Mouse (Mus musculus) kidney, adult 11 months (tissue): ENCODE data around the gene Zdhhc22.

ENCODE experiments used
- DNase-seq: peaks from one replicate; pipeline ENCODE4 v3.0.0; 2022

The Zdhhc22 gene

DNA sequence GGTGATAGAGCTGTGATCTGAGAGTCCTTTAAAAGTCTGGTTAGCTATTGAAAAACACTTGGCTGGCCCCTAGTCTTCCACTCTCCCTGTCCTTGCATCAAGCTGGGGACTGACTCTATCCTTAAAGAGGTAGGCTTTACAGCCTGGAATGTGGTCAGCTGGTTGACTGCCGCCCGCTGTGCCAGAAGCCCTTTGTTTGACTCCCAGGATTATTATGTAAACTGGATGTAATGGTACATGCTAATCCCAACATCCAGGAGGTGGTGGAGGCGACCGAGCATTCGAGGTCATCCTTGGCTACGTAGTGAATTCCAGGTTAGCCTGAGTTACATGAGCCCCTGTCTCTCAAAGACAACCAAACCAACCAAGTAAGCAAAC, 57.7 kb downstream of the Zdhhc22 start:
- peak; percentile 79 for DNase-seq

DNA sequence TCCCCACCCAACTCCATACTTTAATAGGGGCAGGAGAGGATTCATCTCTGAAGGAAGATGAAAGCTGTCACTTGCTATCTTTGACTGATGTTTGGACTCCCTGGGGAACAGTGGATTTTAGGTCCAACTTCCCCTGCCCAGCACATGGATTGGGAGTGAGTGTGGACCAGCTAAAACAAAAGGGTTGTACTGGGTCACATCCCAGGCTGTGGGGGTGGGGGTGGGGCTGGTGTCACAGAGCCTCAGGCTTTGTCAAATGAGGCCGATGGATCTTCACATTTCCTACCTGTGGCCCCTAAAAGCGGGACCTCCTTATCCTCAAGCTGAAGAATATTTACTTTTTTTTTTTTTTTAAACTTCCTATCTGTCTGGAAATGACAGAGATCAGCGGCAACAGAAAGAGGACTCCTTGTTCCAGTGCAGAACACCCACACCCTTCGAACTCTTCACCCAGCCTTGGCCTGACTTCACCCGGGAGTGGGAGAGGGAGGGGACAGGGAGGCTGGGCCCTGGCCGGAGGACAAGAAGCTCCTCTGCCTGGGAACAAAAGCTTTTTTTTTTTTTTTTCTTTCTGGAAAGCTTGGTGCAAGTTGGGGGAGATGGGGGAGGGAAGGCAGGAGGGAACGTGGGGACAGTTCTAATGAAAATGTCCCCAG, 58.2 kb downstream of the Zdhhc22 start:
- peak; percentile 90 for DNase-seq

DNA sequence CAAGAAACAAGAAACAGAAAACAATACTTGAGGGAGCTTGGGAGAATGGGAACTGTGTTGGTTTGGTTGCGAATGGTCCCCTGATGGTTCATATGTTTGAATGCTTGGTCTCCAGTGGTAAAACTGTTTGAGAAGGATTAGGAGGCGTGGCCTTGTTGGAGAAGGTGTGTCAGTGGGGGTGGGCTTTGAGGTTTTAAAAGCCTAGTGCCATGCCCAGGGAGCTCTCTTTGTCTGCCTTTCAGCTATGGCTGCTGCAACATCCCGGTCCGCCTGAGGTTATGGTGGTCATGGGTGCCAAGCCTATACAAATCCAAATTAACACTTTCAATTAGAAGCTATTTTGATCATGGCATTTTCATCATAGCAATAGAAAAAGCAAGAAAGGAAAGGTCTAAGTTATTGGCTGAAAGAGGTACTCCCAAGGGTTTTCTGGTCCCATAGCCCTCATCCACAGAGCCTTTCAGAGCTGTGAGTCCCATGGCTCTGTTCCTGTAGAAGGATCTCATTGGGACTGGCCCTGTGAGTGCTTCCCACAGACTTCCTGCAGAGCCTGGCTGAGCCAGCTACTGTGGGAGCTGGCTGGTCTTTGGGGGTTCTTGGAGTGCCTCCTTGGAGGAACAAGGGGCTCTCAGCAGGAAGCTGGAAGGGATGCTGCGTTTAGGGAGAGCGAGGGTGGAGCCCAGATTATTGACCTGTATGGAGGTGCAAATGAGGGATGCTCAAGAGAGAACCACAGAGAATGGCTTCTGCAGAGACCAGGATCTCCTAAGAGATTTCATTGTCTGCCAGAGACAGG, 59.1 kb downstream of the Zdhhc22 start:
- DNase-seq, result no peak
